Mouse (Mus musculus): Measurements from ENCODE around the gene Atxn1. TPM values are rescaled to one million over a fixed set of nuclear protein-coding genes. Genes with fewer than 3 reads are reported as not detected.

The Atxn1 gene
- polyA plus RNA-seq, 1 experiment from 2014 or later: 2.3 TPM

GRCm38 (mm10) chr13:45524305-45524704 is 440.5 kb downstream of the Atxn1 start:
- H3K9ac ChIP-seq (ENCODE audit: low read depth, low read length): no peak overlapping the region
- no peaks in the 10 kb centered on the region for H3K9me3 ChIP-seq (ENCODE audit: control insufficient read depth, low read length)
- WGBS: 75% methylated on average over 3 of the region's 3 CpGs
- DNase-seq (ENCODE audit: low spot score): no peak
- ATAC-seq (replicated peaks; ENCODE audit: low FRiP score): no peak
- no peak overlapping the region for H3K4me2 ChIP-seq
- H3K4me3 ChIP-seq (ENCODE audit: low read depth, low read length): no peak overlapping the region
- H3K27me3 ChIP-seq (replicated peaks; ENCODE audit: control insufficient read depth, insufficient read depth, low read length): no peaks in the 10 kb centered on the region
- H3K27ac ChIP-seq (ENCODE audit: low read depth, low read length): peak overlapping the region; percentile 30; the same call in 1 of the 2 replicates
- H3K36me3 ChIP-seq (ENCODE audit: control insufficient read depth, insufficient read depth, low read length): peaks cover 22% of the 10 kb centered on the region
- peaks cover 34% of the 10 kb centered on the region for H3K4me1 ChIP-seq (replicated peaks; ENCODE audit: control insufficient read depth, insufficient read depth, low read length)

DNA sequence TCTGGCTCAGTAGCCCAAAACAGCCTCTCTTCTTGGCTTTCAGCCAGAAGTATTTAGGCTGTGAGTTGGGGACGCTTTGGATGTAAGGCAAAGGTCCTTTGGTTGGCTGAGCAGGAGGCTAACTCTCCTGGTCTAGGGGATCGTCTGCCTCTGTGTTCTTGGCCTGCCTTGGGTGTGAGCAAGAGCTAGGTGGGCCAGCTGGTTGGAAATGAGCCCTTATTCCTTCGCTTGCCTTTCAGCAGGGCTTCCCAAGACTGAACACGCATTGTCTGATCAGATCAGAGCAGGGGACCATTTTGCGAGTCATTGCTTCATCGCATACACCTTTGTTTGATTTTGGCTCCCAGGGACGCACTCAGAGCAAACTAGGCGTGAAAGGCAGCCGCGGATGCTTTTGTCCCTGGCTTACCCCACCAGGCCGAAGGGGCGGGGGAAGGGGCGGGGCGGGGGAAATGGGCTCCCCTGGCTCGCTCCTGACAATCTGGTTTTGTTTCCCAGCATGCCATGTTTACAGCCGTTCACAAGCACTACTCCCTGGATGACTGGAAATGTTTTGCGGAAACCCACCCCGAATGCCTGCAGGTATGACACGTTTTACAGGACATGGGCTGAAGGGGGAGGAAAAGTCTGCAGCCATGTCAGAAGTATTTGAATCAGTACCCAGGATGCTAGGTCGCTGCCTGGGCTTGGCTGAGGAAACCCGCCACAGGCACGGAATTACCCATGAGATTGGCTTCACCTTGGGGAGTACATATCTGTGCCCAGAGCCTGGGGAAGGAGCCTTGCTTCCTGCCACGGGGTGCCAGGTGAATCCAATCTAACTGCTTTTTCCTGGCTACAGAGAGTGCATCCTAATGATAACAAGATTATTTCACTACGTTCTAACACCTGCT is 448.1 kb downstream of the Atxn1 start:
- ATAC-seq (replicated peaks; ENCODE audit: low FRiP score) (no peak), DNase-seq (ENCODE audit: low spot score) (no peak)
- WGBS: 31% methylated on average over 24 of the region's 24 CpGs
- peak overlapping the region; percentile 17; the same call in 1 of the 2 replicates for H3K9ac ChIP-seq (ENCODE audit: low read depth, low read length)
- peaks cover 60% of the 10 kb centered on the region for H3K4me1 ChIP-seq (replicated peaks; ENCODE audit: control insufficient read depth, insufficient read depth, low read length)
- peak overlapping the region; percentile 35 for H3K4me2 ChIP-seq
- H3K4me3 ChIP-seq (ENCODE audit: low read depth, low read length): peak overlapping the region; percentile 1; the same call in 1 of the 2 replicates
- peaks cover 5% of the 10 kb centered on the region; the same call in 1 of the 2 replicates for H3K27me3 ChIP-seq (replicated peaks; ENCODE audit: control insufficient read depth, insufficient read depth, low read length)
- no peaks in the 10 kb centered on the region for H3K9me3 ChIP-seq (ENCODE audit: control insufficient read depth, low read length)
- H3K27ac ChIP-seq (ENCODE audit: low read depth, low read length): no peak overlapping the region; the same call in 1 of the 2 replicates
- H3K36me3 ChIP-seq (ENCODE audit: control insufficient read depth, insufficient read depth, low read length): peaks cover 18% of the 10 kb centered on the region

GRCm38 (mm10) chr13:45514832-45515422 is 449.9 kb downstream of the Atxn1 start:
- Histone ChIP-seq H3K9ac (ENCODE audit: low read depth, low read length) (peak overlapping the region; percentile 52; the same call in 1 of the 2 replicates), H3K4me3 (ENCODE audit: low read depth, low read length) (0 out of 2 replicates have a peak overlapping the region, but pooled peaks have one; percentile 3), H3K27me3 (replicated peaks; ENCODE audit: control insufficient read depth, insufficient read depth, low read length) (peaks cover 5% of the 10 kb centered on the region; the same call in 1 of the 2 replicates), H3K4me2 (peak overlapping the region; percentile 88), H3K27ac (ENCODE audit: low read depth, low read length) (peak overlapping the region; percentile 95), H3K9me3 (ENCODE audit: control insufficient read depth, low read length) (no peaks in the 10 kb centered on the region), H3K36me3 (ENCODE audit: control insufficient read depth, insufficient read depth, low read length) (peaks cover 8% of the 10 kb centered on the region), H3K4me1 (replicated peaks; ENCODE audit: control insufficient read depth, insufficient read depth, low read length) (peaks cover 79% of the 10 kb centered on the region)
- WGBS: 43% methylated on average over 8 of the region's 8 CpGs
- ATAC-seq (replicated peaks; ENCODE audit: low FRiP score) (no peak), DNase-seq (ENCODE audit: low spot score) (no peak)

DNA sequence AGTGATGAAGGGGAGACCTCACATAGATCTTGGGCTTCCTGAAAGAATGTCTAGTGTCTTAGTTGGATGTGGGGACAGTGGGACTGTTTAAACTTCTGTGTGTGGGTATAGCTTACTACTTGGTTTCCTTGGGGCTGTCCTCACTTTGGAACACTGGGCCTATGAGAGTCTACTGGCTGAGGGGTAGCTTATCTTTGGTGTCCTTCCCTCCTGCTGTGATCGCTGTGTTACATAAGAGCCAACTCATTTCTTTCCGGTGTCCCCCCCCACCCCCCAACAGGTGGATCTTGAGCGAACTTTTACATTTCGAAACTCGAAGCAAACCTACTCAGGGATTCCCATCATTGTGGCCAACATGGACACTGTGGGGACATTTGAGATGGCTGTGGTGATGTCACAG is 450.7 kb downstream of the Atxn1 start:
- peaks cover 4% of the 10 kb centered on the region; the same call in 1 of the 2 replicates for H3K36me3 ChIP-seq (ENCODE audit: control insufficient read depth, insufficient read depth, low read length)
- H3K27me3 ChIP-seq (replicated peaks; ENCODE audit: control insufficient read depth, insufficient read depth, low read length): peaks cover 5% of the 10 kb centered on the region; the same call in 1 of the 2 replicates
- ATAC-seq (replicated peaks; ENCODE audit: low FRiP score) (peak; percentile 44), DNase-seq (ENCODE audit: low spot score) (no peak)
- H3K4me2 ChIP-seq: peak overlapping the region; percentile 88
- H3K9me3 ChIP-seq (ENCODE audit: control insufficient read depth, low read length): no peaks in the 10 kb centered on the region
- 48% methylated on average over 5 of the region's 5 CpGs for WGBS
- H3K4me1 ChIP-seq (replicated peaks; ENCODE audit: control insufficient read depth, insufficient read depth, low read length): peaks cover 82% of the 10 kb centered on the region
- peak overlapping the region; percentile 95 for H3K27ac ChIP-seq (ENCODE audit: low read depth, low read length)
- peak overlapping the region; percentile 36 for H3K4me3 ChIP-seq (ENCODE audit: low read depth, low read length)
- peak overlapping the region; percentile 52 for H3K9ac ChIP-seq (ENCODE audit: low read depth, low read length)

DNA sequence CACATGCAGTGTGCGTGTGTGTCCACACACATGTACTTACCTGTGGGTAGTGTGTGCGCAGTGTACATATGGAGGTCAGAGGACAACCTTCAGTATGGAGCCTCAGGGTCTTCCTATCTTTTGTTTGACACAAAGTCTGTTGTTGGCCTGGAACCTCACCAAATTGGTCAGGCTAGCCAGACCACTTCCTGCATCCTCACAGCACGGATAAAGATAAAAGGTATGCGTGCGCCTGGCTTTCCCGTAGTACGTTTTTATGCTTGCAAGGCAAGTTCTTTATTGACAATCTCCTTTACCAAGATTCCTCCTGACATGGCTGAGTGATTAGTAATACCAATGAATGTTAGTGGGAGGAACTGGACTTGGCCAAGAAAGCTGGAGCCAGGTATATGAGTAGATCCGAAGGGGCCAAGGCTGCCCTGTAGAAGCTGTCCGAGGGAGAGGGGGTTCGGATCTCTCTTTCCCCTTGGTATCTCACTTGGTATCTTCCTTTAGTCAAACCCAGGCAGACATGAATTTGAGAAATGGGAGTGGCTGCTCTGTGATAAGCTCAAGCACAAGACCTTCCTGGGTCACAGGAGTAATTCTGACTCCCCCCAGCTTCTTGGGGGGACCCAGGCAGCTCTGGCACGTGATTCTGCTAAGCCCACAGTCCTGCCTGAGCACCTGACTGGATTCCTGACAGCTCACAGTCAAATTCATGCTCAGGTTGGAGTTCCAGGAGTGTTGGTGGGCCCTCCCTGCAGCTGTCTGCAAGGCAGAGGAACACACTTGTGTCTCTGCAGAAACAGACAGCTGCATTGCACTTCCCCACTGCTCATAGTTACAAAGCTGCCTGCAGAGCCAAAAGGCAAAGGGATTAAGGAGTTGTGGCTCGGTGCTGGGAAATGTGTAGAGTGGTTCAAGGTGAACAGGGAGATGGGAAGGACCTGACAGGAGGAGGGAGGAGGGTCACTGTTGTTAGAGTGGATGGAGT is 451.5 kb downstream of the Atxn1 start:
- Histone ChIP-seq H3K4me1 (replicated peaks; ENCODE audit: control insufficient read depth, insufficient read depth, low read length) (peaks cover 80% of the 10 kb centered on the region), H3K4me3 (ENCODE audit: low read depth, low read length) (peak overlapping the region; percentile 36), H3K27ac (ENCODE audit: low read depth, low read length) (peak overlapping the region; percentile 95), H3K9me3 (ENCODE audit: control insufficient read depth, low read length) (no peaks in the 10 kb centered on the region), H3K9ac (ENCODE audit: low read depth, low read length) (peak overlapping the region; percentile 52), H3K36me3 (ENCODE audit: control insufficient read depth, insufficient read depth, low read length) (no peaks in the 10 kb centered on the region), H3K4me2 (peak overlapping the region; percentile 88), H3K27me3 (replicated peaks; ENCODE audit: control insufficient read depth, insufficient read depth, low read length) (peaks cover 5% of the 10 kb centered on the region; the same call in 1 of the 2 replicates)
- DNase-seq (ENCODE audit: low spot score) (no peak), ATAC-seq (replicated peaks; ENCODE audit: low FRiP score) (peak; percentile 25; the same call in 1 of the 2 replicates)
- 37% methylated on average over 12 of the region's 12 CpGs for WGBS

DNA sequence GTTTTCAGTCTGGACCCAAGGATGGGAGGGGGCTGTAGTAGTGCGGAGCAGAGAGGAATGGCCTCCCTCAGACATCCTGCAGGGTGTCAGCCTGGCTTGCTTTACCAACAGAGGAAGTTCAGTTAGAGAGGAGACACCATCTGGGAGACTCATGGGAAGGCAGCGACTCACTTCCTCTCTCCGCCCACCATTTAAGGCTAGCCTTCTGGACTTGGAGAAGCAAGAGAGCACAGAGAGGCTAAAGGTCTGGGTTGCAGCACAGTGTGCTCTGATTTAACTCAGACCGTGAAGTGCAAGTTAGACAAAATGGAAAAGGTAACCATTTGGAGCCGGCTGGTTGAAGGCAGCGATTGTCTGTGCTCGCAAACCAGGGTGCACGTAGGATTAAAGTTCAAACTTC is 452.3 kb downstream of the Atxn1 start:
- peak overlapping the region; percentile 36 for H3K4me3 ChIP-seq (ENCODE audit: low read depth, low read length)
- 49% methylated on average over 8 of the region's 8 CpGs for WGBS
- H3K4me2 ChIP-seq: peak overlapping the region; percentile 88

GRCm38 (mm10) chr13:45511706-45512435 is 452.9 kb downstream of the Atxn1 start:
- Histone ChIP-seq H3K9ac (ENCODE audit: low read depth, low read length) (peak overlapping the region; percentile 52), H3K27me3 (replicated peaks; ENCODE audit: control insufficient read depth, insufficient read depth, low read length) (0 out of 2 replicates have a peak, but pooled peaks cover 2% of the 10 kb centered on the region), H3K9me3 (ENCODE audit: control insufficient read depth, low read length) (no peaks in the 10 kb centered on the region), H3K4me2 (peak overlapping the region; percentile 88), H3K4me1 (replicated peaks; ENCODE audit: control insufficient read depth, insufficient read depth, low read length) (peaks cover 74% of the 10 kb centered on the region), H3K36me3 (ENCODE audit: control insufficient read depth, insufficient read depth, low read length) (no peaks in the 10 kb centered on the region), H3K4me3 (ENCODE audit: low read depth, low read length) (peak overlapping the region; percentile 82), H3K27ac (ENCODE audit: low read depth, low read length) (peak overlapping the region; percentile 95)
- ATAC-seq (replicated peaks; ENCODE audit: low FRiP score): peak; percentile 73
- 48% methylated on average over 6 of the region's 6 CpGs for WGBS
- no peak for DNase-seq (ENCODE audit: low spot score)

More for the DNA sequence above, 452.3 kb downstream of the Atxn1 start:
- no peak for DNase-seq (ENCODE audit: low spot score)
- Histone ChIP-seq H3K36me3 (ENCODE audit: control insufficient read depth, insufficient read depth, low read length) (no peaks in the 10 kb centered on the region), H3K27ac (ENCODE audit: low read depth, low read length) (peak overlapping the region; percentile 95), H3K9ac (ENCODE audit: low read depth, low read length) (peak overlapping the region; percentile 52), H3K4me1 (replicated peaks; ENCODE audit: control insufficient read depth, insufficient read depth, low read length) (peaks cover 77% of the 10 kb centered on the region), H3K9me3 (ENCODE audit: control insufficient read depth, low read length) (no peaks in the 10 kb centered on the region), H3K27me3 (replicated peaks; ENCODE audit: control insufficient read depth, insufficient read depth, low read length) (peaks cover 5% of the 10 kb centered on the region; the same call in 1 of the 2 replicates)
- ATAC-seq (replicated peaks; ENCODE audit: low FRiP score): no peak; the same call in 1 of the 2 replicates
